Mouse (Mus musculus): ENCODE data around the gene Triobp. TPM values are rescaled to one million over a fixed set of nuclear protein-coding genes. Genes with fewer than 3 reads are reported as not detected.
A peak's percentile ranks its signal among the peaks of the same experiment; 100 is the strongest.
"Not testable (repeated sequence)": the region's sequence is repeated elsewhere in the genome, so short reads cannot be mapped to it uniquely, and the experiment has no call there.

Gene Triobp
- polyA plus RNA-seq, 1 experiment from 2014 or later = 49.7 TPM

DNA sequence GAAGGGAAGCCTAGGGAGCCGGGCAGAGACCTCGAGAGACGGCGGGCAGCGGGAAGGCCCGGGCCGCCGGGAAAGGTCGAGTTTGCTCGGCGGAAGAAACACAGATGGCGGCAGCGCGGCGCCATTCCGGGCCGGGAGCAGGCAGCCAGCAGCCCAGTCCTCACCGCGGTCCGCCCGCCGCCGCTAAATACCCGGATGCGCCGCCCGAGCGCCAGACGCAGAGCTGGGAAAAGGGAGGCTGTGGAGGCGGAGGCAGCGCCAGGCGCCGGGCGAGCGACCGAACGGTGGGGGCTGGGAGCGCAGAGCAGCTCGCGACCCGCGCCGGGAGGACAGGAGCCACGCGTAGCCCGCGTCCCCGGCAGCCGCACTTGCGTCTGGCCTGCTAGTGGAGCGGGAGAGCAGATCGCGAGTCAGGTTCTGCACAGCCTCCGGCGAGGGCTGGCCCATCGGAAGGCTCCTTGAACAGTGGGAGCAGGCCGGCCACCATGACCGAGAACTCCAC, 80.8 kb downstream of the Triobp start, which contains the start of gene H1f0:
Gene H1f0 (plus strand): TSS at position 214 of the 502 bp plus-strand sequence.
- peak; percentile 88 for ATAC-seq
- Histone ChIP-seq H3K36me3 (ENCODE audit: control insufficient read depth, insufficient read depth) (no peaks in the 10 kb centered on the region), H3K4me3 (replicated peaks; ENCODE audit: low read length) (peak within 1 kb of the TSS; percentile 82), H3K4me1 (replicated peaks; ENCODE audit: control insufficient read depth, insufficient read depth, low read length) (peaks cover 50% of the 10 kb centered on the region), H3K27ac (ENCODE audit: low read length) (peak within 1 kb of the TSS; percentile 82), H3K9me3 (ENCODE audit: control insufficient read depth, low read length) (no peaks in the 10 kb centered on the region), H3K27me3 (replicated peaks; ENCODE audit: control insufficient read depth, insufficient read depth, low read length) (no peaks in the 10 kb centered on the region), H3K4me2 (ENCODE audit: low read length) (peak within 1 kb of the TSS; percentile 85), H3K9ac (replicated peaks; ENCODE audit: low read depth, low read length) (peak within 1 kb of the TSS; percentile 93)
- under 1% methylated on average over 56 of the region's 58 CpGs for WGBS

DNA sequence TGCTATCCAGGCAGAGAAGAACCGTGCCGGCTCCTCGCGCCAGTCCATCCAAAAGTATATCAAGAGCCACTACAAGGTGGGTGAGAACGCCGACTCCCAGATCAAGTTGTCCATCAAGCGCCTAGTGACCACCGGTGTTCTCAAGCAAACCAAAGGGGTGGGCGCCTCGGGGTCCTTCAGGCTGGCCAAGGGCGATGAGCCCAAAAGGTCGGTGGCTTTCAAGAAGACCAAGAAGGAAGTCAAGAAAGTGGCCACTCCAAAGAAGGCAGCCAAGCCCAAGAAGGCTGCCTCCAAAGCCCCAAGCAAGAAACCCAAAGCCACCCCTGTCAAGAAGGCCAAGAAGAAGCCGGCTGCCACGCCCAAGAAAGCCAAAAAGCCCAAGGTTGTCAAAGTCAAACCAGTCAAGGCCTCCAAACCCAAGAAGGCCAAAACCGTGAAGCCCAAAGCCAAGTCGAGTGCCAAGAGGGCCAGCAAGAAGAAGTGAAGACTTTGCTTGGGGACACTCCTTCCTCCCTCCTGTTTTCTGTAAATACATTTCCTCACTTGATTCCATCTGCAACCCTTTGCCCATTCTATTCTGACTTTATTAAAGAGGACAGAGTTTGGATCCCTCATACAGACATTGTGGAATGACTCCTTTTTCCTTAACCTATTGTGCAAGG, 81.4 kb downstream of the Triobp start:
- H3K4me1 ChIP-seq (replicated peaks; ENCODE audit: control insufficient read depth, insufficient read depth, low read length) = peaks cover 50% of the 10 kb centered on the region
- 20% methylated on average over 16 of the region's 16 CpGs for WGBS
- ATAC-seq = no peak

DNA sequence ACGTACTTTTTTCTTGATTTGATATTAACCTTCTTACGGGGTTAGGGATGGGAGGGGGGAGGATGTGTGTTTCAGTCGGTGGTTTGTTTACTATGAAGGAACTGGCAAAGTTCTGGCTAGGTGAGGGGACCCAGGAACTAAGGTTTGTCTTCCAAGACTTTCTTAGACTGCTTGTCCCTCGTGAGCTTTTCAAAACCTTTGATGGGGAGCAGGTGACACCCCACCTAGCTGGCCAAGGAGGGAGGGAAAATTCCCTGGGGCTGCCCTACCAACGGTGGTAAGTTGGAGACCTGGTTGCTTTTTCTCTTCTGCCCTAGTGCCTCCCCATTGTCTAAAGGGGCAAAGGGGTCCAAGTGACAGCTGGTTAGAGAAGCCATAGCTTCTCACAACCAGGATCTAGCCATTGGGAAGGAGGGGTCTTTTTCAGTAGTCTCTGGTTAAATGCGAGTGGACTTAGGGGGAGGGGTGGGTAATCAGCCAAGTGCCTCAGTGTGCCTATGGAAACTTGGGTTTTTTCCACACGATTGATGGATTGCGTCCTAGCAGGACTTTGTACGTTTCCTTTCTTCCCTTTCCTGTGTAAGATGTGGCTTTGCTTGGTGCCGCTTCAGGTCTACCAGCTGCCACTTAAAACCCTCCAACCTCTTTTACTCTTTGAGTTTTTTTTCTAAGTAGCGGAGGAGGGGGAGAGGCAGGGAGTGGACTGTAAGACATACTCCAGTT, 82.2 kb downstream of the Triobp start:
- ATAC-seq = no peak
- no peaks in the 10 kb centered on the region for H3K36me3 ChIP-seq (ENCODE audit: control insufficient read depth, insufficient read depth)
- no peaks in the 10 kb centered on the region for H3K9me3 ChIP-seq (ENCODE audit: control insufficient read depth, low read length)
- peaks cover 50% of the 10 kb centered on the region for H3K4me1 ChIP-seq (replicated peaks; ENCODE audit: control insufficient read depth, insufficient read depth, low read length)
- H3K4me3 ChIP-seq (replicated peaks; ENCODE audit: low read length) = peak overlapping the region; percentile 82
- H3K27ac ChIP-seq (ENCODE audit: low read length) = peak overlapping the region; percentile 54
- H3K4me2 ChIP-seq (ENCODE audit: low read length) = peak overlapping the region; percentile 85
- 3% methylated on average over 11 of the region's 11 CpGs for WGBS
- no peaks in the 10 kb centered on the region for H3K27me3 ChIP-seq (replicated peaks; ENCODE audit: control insufficient read depth, insufficient read depth, low read length)
- H3K9ac ChIP-seq (replicated peaks; ENCODE audit: low read depth, low read length) = peak overlapping the region; percentile 93

More for the DNA sequence above, 81.4 kb downstream of the Triobp start:
- H3K27me3 ChIP-seq (replicated peaks; ENCODE audit: control insufficient read depth, insufficient read depth, low read length) = no peaks in the 10 kb centered on the region
- peak overlapping the region; percentile 93 for H3K9ac ChIP-seq (replicated peaks; ENCODE audit: low read depth, low read length)
- H3K4me3 ChIP-seq (replicated peaks; ENCODE audit: low read length) = peak overlapping the region; percentile 82
- H3K36me3 ChIP-seq (ENCODE audit: control insufficient read depth, insufficient read depth) = no peaks in the 10 kb centered on the region
- H3K4me2 ChIP-seq (ENCODE audit: low read length) = peak overlapping the region; percentile 85
- peak overlapping the region; percentile 82 for H3K27ac ChIP-seq (ENCODE audit: low read length)
- no peaks in the 10 kb centered on the region for H3K9me3 ChIP-seq (ENCODE audit: control insufficient read depth, low read length)

DNA sequence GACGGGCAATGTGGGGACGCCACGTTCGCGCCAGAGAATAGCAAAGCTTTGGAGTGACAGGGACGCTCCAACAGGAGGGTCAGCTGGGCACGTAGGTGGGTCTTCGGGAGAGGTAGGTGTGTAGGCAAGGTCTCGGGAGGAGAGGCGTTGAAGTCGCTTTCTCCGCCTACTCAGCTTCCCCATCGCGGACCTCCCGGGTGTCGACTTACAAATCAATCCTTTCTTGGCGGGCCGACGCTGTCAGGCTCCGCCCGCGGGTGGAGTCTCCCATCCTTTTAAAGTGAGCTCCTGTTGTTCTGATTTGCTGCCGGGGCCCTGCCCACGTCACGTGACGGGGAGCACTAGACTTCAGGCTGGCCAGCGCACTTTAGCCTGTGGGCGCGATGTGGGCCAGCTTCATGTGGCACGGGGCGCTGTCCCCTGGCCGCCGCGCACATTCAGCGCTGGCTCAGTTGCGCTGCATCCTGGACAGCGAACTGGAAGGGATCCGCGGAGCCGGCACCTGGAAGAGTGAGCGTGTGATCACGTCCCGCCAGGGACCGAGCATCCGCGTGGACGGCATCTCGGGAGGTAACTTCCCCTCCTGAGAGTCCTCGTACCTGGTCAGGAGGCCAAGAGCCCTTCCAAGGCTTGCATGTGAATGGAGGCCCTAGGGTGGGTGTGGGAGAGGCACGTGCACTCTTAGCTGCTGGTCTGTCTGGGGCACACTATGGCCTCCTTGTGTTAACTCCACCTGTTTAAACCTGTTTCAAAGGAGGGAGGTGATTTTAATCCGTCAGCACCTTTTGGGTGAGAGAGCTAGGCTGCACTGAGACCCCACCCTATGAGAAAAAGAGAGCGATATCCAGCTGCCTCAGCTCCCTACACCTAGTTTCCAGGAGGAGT, 83.3 kb downstream of the Triobp start:
- Histone ChIP-seq H3K4me1 (replicated peaks; ENCODE audit: control insufficient read depth, insufficient read depth, low read length) (peaks cover 46% of the 10 kb centered on the region), H3K9me3 (ENCODE audit: control insufficient read depth, low read length) (no peaks in the 10 kb centered on the region), H3K9ac (replicated peaks; ENCODE audit: low read depth, low read length) (peak overlapping the region; percentile 93), H3K27me3 (replicated peaks; ENCODE audit: control insufficient read depth, insufficient read depth, low read length) (no peaks in the 10 kb centered on the region), H3K4me2 (ENCODE audit: low read length) (peak overlapping the region; percentile 85), H3K4me3 (replicated peaks; ENCODE audit: low read length) (peak overlapping the region; percentile 82), H3K36me3 (ENCODE audit: control insufficient read depth, insufficient read depth) (no peaks in the 10 kb centered on the region), H3K27ac (ENCODE audit: low read length) (peak overlapping the region; percentile 65)
- WGBS = under 1% methylated on average over 52 of the region's 52 CpGs
- ATAC-seq = peak; percentile 82

DNA sequence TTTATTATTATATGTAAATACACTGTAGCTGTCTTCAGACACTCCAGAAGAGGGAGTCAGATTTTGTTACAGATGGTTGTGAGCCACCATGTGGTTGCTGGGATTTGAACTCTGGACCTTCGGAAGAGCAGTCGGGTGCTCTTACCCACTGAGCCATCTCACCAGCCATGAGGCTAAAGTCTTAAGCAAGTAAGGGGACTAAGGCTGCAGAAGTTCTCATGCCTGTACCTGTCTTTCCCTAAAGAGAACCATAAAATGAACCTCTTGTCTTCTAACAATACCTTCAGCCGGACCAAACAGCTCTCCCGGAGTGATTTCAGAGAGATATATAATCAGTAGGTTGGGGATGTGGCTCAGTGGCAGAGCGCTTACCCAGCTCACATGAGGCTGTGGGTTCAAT, 84.4 kb downstream of the Triobp start:
- not testable (repeated sequence) for H3K4me3 ChIP-seq (replicated peaks; ENCODE audit: low read length); ATAC-seq; H3K27ac ChIP-seq (ENCODE audit: low read length); H3K9me3 ChIP-seq (ENCODE audit: control insufficient read depth, low read length); H3K27me3 ChIP-seq (replicated peaks; ENCODE audit: control insufficient read depth, insufficient read depth, low read length); H3K36me3 ChIP-seq (ENCODE audit: control insufficient read depth, insufficient read depth); H3K9ac ChIP-seq (replicated peaks; ENCODE audit: low read depth, low read length)
- 0 out of 2 replicates have a peak overlapping the region, but pooled peaks have one; percentile 14 for H3K4me2 ChIP-seq (ENCODE audit: low read length)
- WGBS = 84% methylated on average over 5 of the region's 5 CpGs
- peaks cover 39% of the 10 kb centered on the region for H3K4me1 ChIP-seq (replicated peaks; ENCODE audit: control insufficient read depth, insufficient read depth, low read length)

DNA sequence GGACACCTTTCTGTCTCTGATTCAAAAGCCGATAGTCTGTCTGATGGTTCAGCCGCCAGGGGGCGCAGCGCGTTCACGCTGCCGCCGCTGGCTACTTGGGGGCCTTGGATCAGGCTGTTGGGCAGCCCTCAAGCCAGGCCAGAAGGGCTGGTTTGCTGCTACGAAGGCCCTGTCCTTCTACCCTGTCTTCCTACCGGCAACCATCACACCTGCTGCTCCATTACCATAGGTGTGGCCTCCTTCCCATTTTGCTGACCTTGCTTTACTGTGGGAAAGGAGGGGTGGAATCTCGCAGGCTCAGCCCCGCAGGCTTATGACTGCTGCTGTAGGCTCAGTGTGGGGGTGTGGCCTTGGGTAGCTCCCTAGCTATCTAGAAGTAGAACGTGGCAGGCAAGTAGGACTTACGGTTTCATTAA, 90.4 kb downstream of the Triobp start:
- no peak overlapping the region for H3K4me3 ChIP-seq (replicated peaks; ENCODE audit: low read length)
- no peak overlapping the region for H3K9ac ChIP-seq (replicated peaks; ENCODE audit: low read depth, low read length)
- ATAC-seq = no peak
- H3K9me3 ChIP-seq (ENCODE audit: control insufficient read depth, low read length) = no peaks in the 10 kb centered on the region
- H3K36me3 ChIP-seq (ENCODE audit: control insufficient read depth, insufficient read depth) = no peaks in the 10 kb centered on the region
- no peak overlapping the region for H3K27ac ChIP-seq (ENCODE audit: low read length)
- 0 out of 2 replicates have a peak overlapping the region, but pooled peaks have one; percentile 16 for H3K4me2 ChIP-seq (ENCODE audit: low read length)
- H3K4me1 ChIP-seq (replicated peaks; ENCODE audit: control insufficient read depth, insufficient read depth, low read length) = peaks cover 15% of the 10 kb centered on the region
- WGBS = 15% methylated on average over 14 of the region's 14 CpGs
- H3K27me3 ChIP-seq (replicated peaks; ENCODE audit: control insufficient read depth, insufficient read depth, low read length) = peaks cover 29% of the 10 kb centered on the region

DNA sequence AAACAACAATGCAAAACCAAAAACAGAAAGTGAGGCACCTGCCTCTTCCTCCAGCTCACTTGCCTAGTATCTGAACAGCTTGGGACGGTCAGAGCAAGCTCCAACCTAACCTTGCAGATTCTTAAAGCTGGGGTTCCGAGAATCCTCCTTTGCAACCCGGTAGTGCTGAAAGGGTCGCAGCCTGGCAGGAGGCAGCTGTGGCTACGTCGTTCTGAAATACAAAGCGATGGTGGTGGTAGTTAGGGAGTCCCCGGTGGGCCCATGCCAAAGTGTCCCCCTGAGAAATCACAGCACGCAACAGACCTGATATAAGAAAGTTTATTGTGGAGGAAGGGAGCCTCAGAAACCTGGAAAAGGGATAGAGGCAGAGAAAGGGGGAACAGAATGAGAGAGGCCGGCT, 90.8 kb downstream of the Triobp start:
- H3K4me2 ChIP-seq (ENCODE audit: low read length) = no peak overlapping the region
- WGBS = 69% methylated on average over 10 of the region's 10 CpGs
- H3K27me3 ChIP-seq (replicated peaks; ENCODE audit: control insufficient read depth, insufficient read depth, low read length) = peaks cover 33% of the 10 kb centered on the region
- no peak overlapping the region for H3K27ac ChIP-seq (ENCODE audit: low read length)
- H3K36me3 ChIP-seq (ENCODE audit: control insufficient read depth, insufficient read depth) = no peaks in the 10 kb centered on the region
- H3K4me1 ChIP-seq (replicated peaks; ENCODE audit: control insufficient read depth, insufficient read depth, low read length) = peaks cover 18% of the 10 kb centered on the region
- ATAC-seq = no peak
- no peak overlapping the region for H3K4me3 ChIP-seq (replicated peaks; ENCODE audit: low read length)
- H3K9me3 ChIP-seq (ENCODE audit: control insufficient read depth, low read length) = no peaks in the 10 kb centered on the region
- no peak overlapping the region for H3K9ac ChIP-seq (replicated peaks; ENCODE audit: low read depth, low read length)

DNA sequence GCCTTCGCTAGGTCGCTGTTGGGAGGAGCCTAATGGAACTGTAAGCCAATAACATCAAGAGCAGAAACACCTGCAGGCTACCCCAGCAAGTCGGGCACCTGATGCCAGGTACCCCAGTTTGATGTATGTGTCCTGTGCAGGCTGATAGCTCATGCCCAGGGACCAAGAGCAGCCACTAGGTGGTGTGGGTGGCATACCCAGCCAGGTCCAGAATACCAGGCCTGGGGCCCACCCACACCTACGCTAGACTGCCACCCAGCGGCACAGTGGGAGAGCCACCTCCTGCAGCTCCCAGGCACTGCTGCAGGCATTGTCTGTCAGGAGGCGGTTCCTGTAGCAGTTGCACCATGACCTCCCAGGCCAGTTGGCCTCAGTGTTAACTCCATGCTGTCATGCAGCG, 91.3 kb downstream of the Triobp start:
- Histone ChIP-seq H3K4me1 (replicated peaks; ENCODE audit: control insufficient read depth, insufficient read depth, low read length) (peaks cover 18% of the 10 kb centered on the region), H3K4me3 (replicated peaks; ENCODE audit: low read length) (no peak overlapping the region), H3K27me3 (replicated peaks; ENCODE audit: control insufficient read depth, insufficient read depth, low read length) (peaks cover 38% of the 10 kb centered on the region), H3K9ac (replicated peaks; ENCODE audit: low read depth, low read length) (no peak overlapping the region), H3K36me3 (ENCODE audit: control insufficient read depth, insufficient read depth) (no peaks in the 10 kb centered on the region), H3K4me2 (ENCODE audit: low read length) (no peak overlapping the region), H3K27ac (ENCODE audit: low read length) (no peak overlapping the region), H3K9me3 (ENCODE audit: control insufficient read depth, low read length) (no peaks in the 10 kb centered on the region)
- 15% methylated on average over 7 of the region's 7 CpGs for WGBS
- no peak; the same call in 1 of the 2 replicates for ATAC-seq

Measured in forebrain, embryonic 16.5 days (tissue).